Mouse (Mus musculus) C2C12 (cell line): Measurements from ENCODE around the gene Tbx22. TPM values are rescaled to one million over a fixed set of nuclear protein-coding genes. Genes with fewer than 3 reads are reported as not detected.

Experiments used
- H3K27me3 ChIP-seq: one replicate; pipeline ENCODE4 v1.6.1; 2011; ENCODE audit not compliant: control insufficient read depth, insufficient read depth, insufficient read length
- H3K36me3 ChIP-seq: one replicate; pipeline ENCODE4 v1.6.1; 2011; ENCODE audit not compliant: control insufficient read depth, insufficient read depth
- H3K4me3 ChIP-seq: one replicate; pipeline ENCODE4 v1.5.1; 2011; ENCODE audit warnings: mild to moderate bottlenecking, control low read depth; ENCODE audit not compliant: poor library complexity, insufficient read depth, severe bottlenecking
- H3K79me2 ChIP-seq: one replicate; pipeline ENCODE4 v1.6.1; 2011; ENCODE audit not compliant: control insufficient read depth, insufficient read depth
- H3K79me3 ChIP-seq: one replicate; pipeline ENCODE4 v1.6.1; 2011; ENCODE audit warnings: low read depth, control low read depth
- H3ac ChIP-seq: one replicate; pipeline ENCODE3; 2011; ENCODE audit warnings: low read depth; ENCODE audit not compliant: control insufficient read depth, insufficient read length
- CEBPB ChIP-seq: IDR thresholded peaks from one replicate; pipeline ENCODE4 v1.6.1; 2011; ENCODE audit warnings: low read depth, mild to moderate bottlenecking, control low read depth, moderate library complexity
- CTCF ChIP-seq: IDR thresholded peaks from one replicate; pipeline ENCODE4 v1.5.1; 2011; ENCODE audit not compliant: control insufficient read depth, insufficient read depth, insufficient read length
- FOSL1 ChIP-seq: IDR thresholded peaks from one replicate; pipeline ENCODE4 v1.8.0; 2011; ENCODE audit warnings: mild to moderate bottlenecking, low read length; ENCODE audit not compliant: poor library complexity, insufficient read depth, severe bottlenecking
- MAX ChIP-seq: IDR thresholded peaks from one replicate; pipeline ENCODE4 v1.6.1; 2011; ENCODE audit warnings: mild to moderate bottlenecking, control low read depth
- MYOD1 ChIP-seq: IDR thresholded peaks from one replicate; pipeline ENCODE4 v1.6.1; 2011; ENCODE audit warnings: low read depth; ENCODE audit not compliant: control insufficient read depth, insufficient read length
- MYOG ChIP-seq: IDR thresholded peaks from one replicate; pipeline ENCODE4 v1.6.1; 2011; ENCODE audit not compliant: control insufficient read depth, insufficient read length; ENCODE audit errors: extremely low read depth
- USF1 ChIP-seq: IDR thresholded peaks from one replicate; pipeline ENCODE4 v1.6.1; 2011; ENCODE audit warnings: low read depth, mild to moderate bottlenecking, control low read depth, moderate library complexity
- long read RNA-seq, 2 experiments: library from polyadenylated mRNA; unstranded; transcript quantifications; one replicate each; pipeline ENCODE4 v2.0.0; 2019 to 2020
- polyA plus RNA-seq: library from polyadenylated mRNA; unstranded; fragments of >200 nt; fragmentation: generic; extraction: Trizol; gene quantifications from one replicate; pipeline ENCODE4 v1.2.1, GENCODE M21; 2012; ENCODE audit warnings: missing spikeins

Gene Tbx22
- not detected for polyA plus RNA-seq
- long read RNA-seq, experiment 1, result 0 reads
- long read RNA-seq, experiment 2, result 0 reads

GRCm38 (mm10) chrX:107667664-107668063 lies at the start of gene Tbx22:
Tbx22 (plus strand) TSS chrX:107667964.
- Histone ChIP-seq H3ac (no peak within 1 kb of the TSS), H3K36me3 (no peaks in the 10 kb centered on the region), H3K4me3 (no peak within 1 kb of the TSS), H3K27me3 (no peaks in the 10 kb centered on the region), H3K79me3 (no peaks in the 10 kb centered on the region), H3K79me2 (no peaks in the 10 kb centered on the region)
- no peak for TF ChIP-seq FOSL1
- no peak for TF ChIP-seq USF1
- TF ChIP-seq MYOD1, result no peak
- TF ChIP-seq MYOG, result no peak
- TF ChIP-seq CTCF, result no peak
- no peak for TF ChIP-seq CEBPB
- no peak for TF ChIP-seq MAX

DNA sequence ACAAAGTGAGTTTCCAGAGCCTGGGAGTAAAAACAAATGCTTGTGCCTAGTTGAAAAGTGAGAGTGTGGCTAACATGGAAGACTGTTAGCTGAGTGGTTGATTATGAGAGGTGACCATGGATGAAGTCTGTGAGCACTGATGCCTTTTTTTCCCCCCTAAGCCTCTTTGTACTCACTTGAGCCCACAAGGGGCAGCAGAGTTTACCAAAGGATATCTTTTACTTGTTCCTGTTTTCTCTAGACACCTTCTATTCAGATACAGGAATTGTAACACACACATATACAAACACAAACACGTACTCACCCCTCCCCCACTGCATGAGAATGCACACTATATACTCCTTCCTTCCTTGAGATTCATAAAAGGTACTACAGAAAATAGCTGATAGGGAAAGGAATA lies 913 bp downstream of the Tbx22 start:
- Histone ChIP-seq H3K4me3 (no peak overlapping the region), H3K36me3 (no peaks in the 10 kb centered on the region), H3ac (no peak overlapping the region), H3K79me2 (no peaks in the 10 kb centered on the region), H3K27me3 (no peaks in the 10 kb centered on the region), H3K79me3 (no peaks in the 10 kb centered on the region)
- TF ChIP-seq CEBPB (no peak), MAX (no peak)

- no peaks in the 10 kb centered on the region for H3K36me3 ChIP-seq
- no peak overlapping the region for H3ac ChIP-seq
- H3K27me3 ChIP-seq, result no peaks in the 10 kb centered on the region
- no peaks in the 10 kb centered on the region for H3K79me3 ChIP-seq
- H3K4me3 ChIP-seq, result no peak overlapping the region
- TF ChIP-seq USF1 (no peak), FOSL1 (no peak), MAX (no peak), MYOD1 (no peak), MYOG (no peak), CTCF (no peak), CEBPB (no peak)
- no peaks in the 10 kb centered on the region for H3K79me2 ChIP-seq
These were observed 11.4 kb downstream of the Tbx22 start for GRCm38 (mm10) chrX:107679203-107679602.

DNA sequence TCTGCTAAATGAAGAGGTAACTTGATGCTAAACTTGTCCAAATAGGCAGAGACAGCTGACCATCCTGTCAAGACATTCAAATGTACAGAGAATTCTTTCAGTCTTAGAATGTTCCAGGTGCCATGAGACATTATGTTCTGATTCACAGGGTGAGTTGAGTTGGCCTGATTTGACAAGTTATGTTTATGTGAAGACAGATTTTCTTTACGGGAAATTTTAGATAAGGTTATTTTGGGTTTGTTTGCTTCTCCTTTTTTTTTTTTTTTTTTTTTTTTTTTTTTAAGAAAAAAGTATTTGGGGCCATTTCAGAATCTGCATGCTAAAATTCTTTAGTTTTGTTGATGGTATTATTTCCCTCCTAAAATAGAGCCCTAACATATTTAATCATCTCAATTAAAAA lies 40.8 kb downstream of the Tbx22 start:
- Histone ChIP-seq H3K79me3 (no peaks in the 10 kb centered on the region), H3K27me3 (no peaks in the 10 kb centered on the region), H3K36me3 (no peaks in the 10 kb centered on the region), H3ac (no peak overlapping the region), H3K4me3 (no peak overlapping the region), H3K79me2 (no peaks in the 10 kb centered on the region)
- no peak for TF ChIP-seq CTCF
- no peak for TF ChIP-seq CEBPB
- TF ChIP-seq MYOD1, result no peak
- no peak for TF ChIP-seq MYOG
- no peak for TF ChIP-seq FOSL1
- no peak for TF ChIP-seq USF1
- TF ChIP-seq MAX, result no peak

DNA sequence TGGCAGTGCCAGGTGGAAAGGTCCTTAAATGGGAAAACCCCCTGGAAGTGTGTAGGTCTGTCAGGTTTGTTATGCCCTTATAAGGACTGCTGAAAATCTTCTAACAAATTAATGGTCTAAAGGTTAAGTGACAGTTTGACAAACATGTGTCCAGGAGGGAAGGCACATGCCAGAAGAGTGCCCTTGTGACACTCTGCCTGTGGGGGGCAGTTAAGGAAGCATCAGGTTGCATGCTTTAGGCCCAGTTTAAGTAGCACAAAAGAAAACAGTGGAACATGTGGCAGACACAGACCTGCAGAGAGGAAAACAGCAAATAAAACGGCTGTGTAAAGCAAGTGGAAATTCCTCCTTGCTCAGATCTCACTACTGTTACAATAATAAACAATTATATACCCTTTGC lies 55.8 kb downstream of the Tbx22 start:
- H3K79me2 ChIP-seq, result no peaks in the 10 kb centered on the region
- no peaks in the 10 kb centered on the region for H3K79me3 ChIP-seq
- no peak overlapping the region for H3ac ChIP-seq
- TF ChIP-seq MYOG (no peak), MYOD1 (no peak), CEBPB (no peak), MAX (no peak), CTCF (no peak), FOSL1 (no peak), USF1 (no peak)
- no peaks in the 10 kb centered on the region for H3K27me3 ChIP-seq
- no peak overlapping the region for H3K4me3 ChIP-seq
- no peaks in the 10 kb centered on the region for H3K36me3 ChIP-seq

Other genes with a start within 250 kb of the Tbx22 start
- gene Tent5d, start 124.6 kb downstream of the Tbx22 start, polyA plus RNA-seq, result 0.04 TPM
- gene 2610002M06Rik, start 148.4 kb downstream of the Tbx22 start, polyA plus RNA-seq, result 2.1 TPM